Mouse (Mus musculus): ENCODE results near the gene Arhgap42.

- TF ChIP-seq CTCF (IDR thresholded peaks at IDR 0.05; ENCODE audit: borderline replicate concordance, extremely low read depth, insufficient read depth, insufficient read length) = no peak
- no peak for TF ChIP-seq POLR2A (IDR thresholded peaks at IDR 0.05; ENCODE audit: borderline replicate concordance, extremely low read depth, insufficient read depth, insufficient read length, poor library complexity, severe bottlenecking)
Observed at GRCm38 (mm10) chr9:9093096-9093495, 145.8 kb downstream of the Arhgap42 start.

Measured in brain, embryonic 14.5 days (tissue).